Mouse (Mus musculus) E14TG2a.4 (cell line): ENCODE measurements around the gene Sod2.

ENCODE experiments used
- CTCF ChIP-seq: conservative IDR thresholded peaks from 2 replicates; pipeline ENCODE4 v1.5.1; 2014; ENCODE audit warnings: low read length
- POU5F1 ChIP-seq: IDR thresholded peaks from 2 replicates; pipeline ENCODE4 v1.6.1; 2014; ENCODE audit warnings: low read length, borderline replicate concordance

- TF ChIP-seq CTCF = no peak
- no peak for TF ChIP-seq POU5F1
Measured at GRCm38 (mm10) chr17:12991635-12992358, 14.8 kb upstream of the Sod2 start.
